Mouse (Mus musculus) liver, postnatal 0 days (tissue): ENCODE results near the gene As3mt. TPM values are rescaled to one million over a fixed set of nuclear protein-coding genes. Genes with fewer than 3 reads are reported as not detected.

Experiments used
- ATAC-seq: fragments of 200-750 bp; cut with Nextera tagmentation; 2 replicates; pipeline ENCODE4 v1.8.0; 2017; ENCODE audit warnings: mild to moderate bottlenecking, moderate library complexity
- DNase-seq: peaks from one replicate; pipeline ENCODE4 v3.0.0-alpha.2; 2016
- H3K27ac ChIP-seq: fragments of 300-500 bp; sonication (generic); 2 replicates; pipeline ENCODE4 v1.5.1; 2014; ENCODE audit warnings: antibody characterized with exemption, moderate library complexity, mild to moderate bottlenecking, low read depth
- H3K27me3 ChIP-seq: fragments of 300-500 bp; sonication (generic); 2 replicates; pipeline ENCODE4 v1.6.1; 2014; ENCODE audit warnings: low read length, control low read depth, mixed read lengths; ENCODE audit not compliant: insufficient read depth
- H3K36me3 ChIP-seq: fragments of 300-500 bp; sonication (generic); replicated peaks from 2 replicates; pipeline ENCODE4 v1.6.1; 2014; ENCODE audit warnings: mild to moderate bottlenecking, control low read depth, low read length, moderate library complexity, mixed read lengths; ENCODE audit not compliant: insufficient read depth
- H3K4me1 ChIP-seq: fragments of 300-500 bp; sonication (generic); 2 replicates; pipeline ENCODE4 v1.6.1; 2014; ENCODE audit warnings: antibody characterized with exemption, mild to moderate bottlenecking, control low read depth; ENCODE audit not compliant: insufficient read depth
- H3K4me2 ChIP-seq: fragments of 300-500 bp; sonication (generic); 2 replicates; pipeline ENCODE4 v1.6.1; 2014; ENCODE audit warnings: low read depth, mild to moderate bottlenecking, low read length, moderate library complexity, mixed read lengths
- H3K4me3 ChIP-seq: fragments of 300-500 bp; sonication (generic); 2 replicates; pipeline ENCODE4 v1.5.1; 2014; ENCODE audit warnings: low read depth, low read length
- H3K9ac ChIP-seq: fragments of 300-500 bp; sonication (generic); replicated peaks from 2 replicates; pipeline ENCODE4 v1.6.1; 2014; ENCODE audit warnings: mild to moderate bottlenecking, moderate library complexity
- H3K9me3 ChIP-seq: fragments of 300-500 bp; sonication (generic); 2 replicates; pipeline ENCODE4 v1.6.1; 2016; ENCODE audit warnings: mild to moderate bottlenecking, control low read depth, low read length, mixed read lengths
- CTCF ChIP-seq: sonication (generic); IDR thresholded peaks from 2 replicates; pipeline ENCODE4 v1.5.1; 2016; ENCODE audit warnings: antibody characterized with exemption, low read depth
- EP300 ChIP-seq: IDR thresholded peaks from 2 replicates; pipeline ENCODE4 v1.6.1; 2016; ENCODE audit warnings: antibody characterized with exemption, low read depth, mild to moderate bottlenecking
- WGBS: fragments of 180-500 bp; shearing (Covaris S2); extraction: QIAGEN DNeasy Blood & Tissue Kit; methylation state at CpG from one replicate; pipeline ENCODE4 v1.1.7; 2014; ENCODE audit not compliant: insufficient replicate concordance; 5-methylcytosine and 5-hydroxymethylcytosine counted together
- polyA plus RNA-seq: library from polyadenylated mRNA; unstranded; fragments of >200 nt; fragmentation: Nextera tagmentation; extraction: Ambion mirVana; gene quantifications from 2 replicates; pipeline ENCODE4 v1.2.1, GENCODE M21; 2015

As3mt gene
- polyA plus RNA-seq, 1 experiment from 2014 or later: 28.4 TPM

DNA sequence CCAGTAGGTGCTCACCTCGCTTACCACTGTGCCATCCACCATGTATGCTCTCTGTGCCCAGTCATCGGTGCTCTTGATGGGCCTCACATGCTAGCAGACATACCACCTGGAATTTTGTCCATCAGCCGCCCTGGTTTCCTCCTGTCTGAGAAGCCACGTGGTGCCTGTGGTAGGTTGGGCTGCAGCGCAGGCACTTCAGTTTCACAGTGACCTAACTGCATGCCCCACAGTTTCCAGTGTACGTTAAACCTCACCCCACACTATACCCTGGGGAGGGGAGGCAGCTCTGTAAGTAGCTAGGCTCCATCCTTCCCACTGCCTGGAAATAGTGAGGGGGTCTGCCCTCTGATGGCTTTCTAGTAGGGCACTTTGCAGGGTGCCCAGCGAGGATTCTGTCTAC lies 26.4 kb downstream of the As3mt start:
- ATAC-seq (no peak), DNase-seq (no peak)
- Histone ChIP-seq H3K4me3 (no peak overlapping the region), H3K27ac (no peak overlapping the region), H3K4me1 (no peaks in the 10 kb centered on the region), H3K9me3 (no peaks in the 10 kb centered on the region), H3K4me2 (no peak overlapping the region), H3K27me3 (no peaks in the 10 kb centered on the region), H3K36me3 (peaks cover 9% of the 10 kb centered on the region; the same call in 1 of the 2 replicates), H3K9ac (no peak overlapping the region)
- WGBS: 79% methylated on average over 7 of the region's 7 CpGs
- TF ChIP-seq EP300 (no peak), CTCF (no peak)

DNA sequence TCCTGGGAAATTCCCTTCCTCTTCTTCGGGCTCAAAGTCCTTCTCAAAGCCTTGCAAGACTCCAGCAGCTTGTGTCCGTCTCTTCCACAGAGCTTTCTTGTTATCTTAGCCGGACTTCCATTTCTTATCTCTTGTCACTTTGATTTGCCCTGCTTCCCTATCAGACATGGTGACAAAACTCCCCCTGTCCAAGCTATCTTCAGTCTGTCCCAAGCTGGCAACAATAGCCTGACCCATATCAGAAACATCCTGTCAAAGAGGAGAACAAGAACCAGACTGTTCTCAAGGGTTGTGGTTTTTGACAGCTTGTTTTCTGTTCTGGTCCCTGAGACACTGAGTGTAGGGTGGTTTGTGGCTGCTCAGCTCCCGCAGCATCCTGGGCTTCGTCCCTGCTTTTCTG lies 28.0 kb downstream of the As3mt start:
- 43% methylated on average over 5 of the region's 5 CpGs for WGBS
- Histone ChIP-seq H3K4me1 (no peaks in the 10 kb centered on the region), H3K27ac (no peak overlapping the region), H3K4me3 (no peak overlapping the region), H3K9ac (no peak overlapping the region), H3K4me2 (no peak overlapping the region), H3K36me3 (peaks cover 11% of the 10 kb centered on the region; the same call in 1 of the 2 replicates), H3K9me3 (no peaks in the 10 kb centered on the region), H3K27me3 (no peaks in the 10 kb centered on the region)
- ATAC-seq (no peak), DNase-seq (no peak)
- TF ChIP-seq EP300: no peak

DNA sequence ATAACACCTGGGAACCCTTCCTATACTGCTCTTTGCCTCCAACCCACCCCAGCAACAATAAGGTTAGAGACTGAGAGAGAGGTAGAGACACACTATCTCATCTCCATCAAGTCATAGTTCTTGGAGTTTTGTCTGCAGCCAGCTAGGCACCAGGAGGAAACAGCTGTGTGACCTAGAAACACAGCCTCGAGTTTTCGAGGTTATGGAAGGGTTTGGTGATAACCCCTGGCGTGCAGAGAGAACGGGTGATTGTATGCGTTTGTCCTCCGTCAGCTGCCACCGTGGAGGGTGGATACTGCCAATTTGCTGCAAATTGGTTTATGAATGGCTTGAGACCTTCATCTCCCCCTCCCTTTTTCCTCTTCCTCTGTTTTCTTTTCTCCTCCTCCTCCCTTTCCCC lies 29.8 kb downstream of the As3mt start:
- Histone ChIP-seq H3K9me3 (no peaks in the 10 kb centered on the region), H3K27ac (no peak overlapping the region), H3K4me1 (no peaks in the 10 kb centered on the region), H3K4me2 (no peak overlapping the region), H3K4me3 (no peak overlapping the region), H3K9ac (no peak overlapping the region), H3K36me3 (0 out of 2 replicates have a peak, but pooled peaks cover 10% of the 10 kb centered on the region), H3K27me3 (no peaks in the 10 kb centered on the region)
- ATAC-seq (no peak), DNase-seq (no peak)
- 62% methylated on average over 7 of the region's 7 CpGs for WGBS
- no peak for TF ChIP-seq EP300
- no peak for TF ChIP-seq CTCF

- no peaks in the 10 kb centered on the region for H3K9me3 ChIP-seq
- DNase-seq (peak; percentile 62), ATAC-seq (peak; percentile 29; the same call in 1 of the 2 replicates)
- no peak overlapping the region for H3K9ac ChIP-seq
- WGBS: 53% methylated on average over 7 of the region's 7 CpGs
- H3K27me3 ChIP-seq: no peaks in the 10 kb centered on the region
- no peak overlapping the region for H3K4me2 ChIP-seq
- TF ChIP-seq CTCF (peak; percentile 90), EP300 (no peak)
- no peak overlapping the region for H3K4me3 ChIP-seq
- no peaks in the 10 kb centered on the region for H3K4me1 ChIP-seq
- H3K27ac ChIP-seq: no peak overlapping the region
- H3K36me3 ChIP-seq: 0 out of 2 replicates have a peak, but pooled peaks cover 7% of the 10 kb centered on the region
Measured at GRCm38 (mm10) chr19:46740341-46741008, 33.2 kb downstream of the As3mt start.

DNA sequence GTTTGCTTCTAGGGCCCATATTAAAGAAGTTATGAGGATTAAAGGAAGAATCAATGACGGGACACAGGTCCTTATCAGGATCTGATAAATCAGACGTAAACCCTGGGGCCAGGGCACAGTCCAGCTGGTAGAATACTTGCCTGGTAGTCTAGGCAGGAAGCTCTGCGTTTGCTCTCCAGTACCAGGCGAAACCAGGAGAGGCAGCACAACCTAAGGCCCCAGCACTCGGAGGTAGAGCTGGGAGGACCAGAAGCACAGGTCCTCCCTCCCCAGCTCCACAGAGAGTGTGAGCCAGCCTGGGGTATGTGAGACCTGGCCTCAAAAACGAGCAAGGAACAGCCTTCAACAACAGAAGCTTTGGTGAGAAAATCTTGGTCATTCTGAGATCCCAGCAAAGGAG lies 34.3 kb downstream of the As3mt start:
- H3K27ac ChIP-seq: no peak overlapping the region
- 0 out of 2 replicates have a peak, but pooled peaks cover 7% of the 10 kb centered on the region for H3K36me3 ChIP-seq
- ATAC-seq: no peak
- H3K4me3 ChIP-seq: no peak overlapping the region
- no peak overlapping the region for H3K4me2 ChIP-seq
- H3K9ac ChIP-seq: no peak overlapping the region
- H3K27me3 ChIP-seq: no peaks in the 10 kb centered on the region
- H3K4me1 ChIP-seq: no peaks in the 10 kb centered on the region
- TF ChIP-seq EP300 (no peak), CTCF (no peak)
- H3K9me3 ChIP-seq: no peaks in the 10 kb centered on the region
- 51% methylated on average over 6 of the region's 6 CpGs for WGBS
- no peak for DNase-seq

DNA sequence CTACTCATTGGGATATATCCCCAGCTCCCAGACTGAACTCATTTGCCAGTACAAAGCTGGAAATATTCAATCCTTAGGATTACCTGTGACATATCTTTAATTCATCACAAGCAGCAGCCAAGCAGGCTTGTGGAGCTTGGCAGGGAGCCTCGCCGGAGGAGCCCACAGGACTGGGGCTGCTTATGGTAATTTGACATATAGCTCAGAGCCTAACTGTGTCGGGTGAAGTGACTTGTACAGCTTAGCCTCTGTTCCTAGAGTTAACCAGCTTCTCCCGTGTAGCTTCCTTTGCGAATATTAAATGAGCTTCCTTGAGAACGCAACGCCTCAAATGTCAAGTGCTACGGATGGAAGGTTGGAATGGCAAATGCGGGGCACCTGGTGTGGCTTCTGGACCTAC lies 37.4 kb downstream of the As3mt start:
- H3K27ac ChIP-seq: no peak overlapping the region
- no peak overlapping the region for H3K4me3 ChIP-seq
- H3K9me3 ChIP-seq: no peaks in the 10 kb centered on the region
- no peaks in the 10 kb centered on the region for H3K4me1 ChIP-seq
- DNase-seq: no peak
- ATAC-seq: no peak
- H3K9ac ChIP-seq: no peak overlapping the region
- 0 out of 2 replicates have a peak, but pooled peaks cover 1% of the 10 kb centered on the region for H3K36me3 ChIP-seq
- TF ChIP-seq CTCF (no peak), EP300 (no peak)
- 75% methylated on average over 9 of the region's 9 CpGs for WGBS
- H3K4me2 ChIP-seq: no peak overlapping the region
- H3K27me3 ChIP-seq: no peaks in the 10 kb centered on the region
